Mouse (Mus musculus): ENCODE results near the gene Scube1. TPM values are rescaled to one million over a fixed set of nuclear protein-coding genes. Genes with fewer than 3 reads are reported as not detected.

Scube1 gene
- polyA plus RNA-seq (2017; shearing (Covaris generic)): not detected

DNA sequence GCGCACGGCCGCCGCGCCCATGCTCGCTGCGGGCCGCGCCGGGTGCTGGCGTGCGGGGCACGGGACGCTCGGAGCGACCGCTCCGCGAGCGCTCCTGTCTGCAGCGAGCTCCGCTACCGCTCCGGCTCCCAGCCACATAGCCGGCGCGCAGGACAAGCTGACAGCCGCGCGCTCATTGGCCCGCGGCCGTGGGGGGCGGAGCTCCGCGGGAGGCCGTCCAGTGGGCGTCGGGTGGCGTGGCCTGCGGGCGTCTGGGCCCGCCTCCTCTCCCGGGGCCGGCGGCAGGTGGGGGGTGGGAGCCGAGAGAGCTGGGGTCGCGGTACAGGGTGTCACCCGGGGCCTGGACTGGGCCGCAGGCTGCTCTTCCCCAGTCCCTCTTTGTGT lies at the start of gene Scube1:
Gene Scube1 (minus strand): TSS at position 136 of the 384 bp plus-strand sequence.
- ATAC-seq: no peak

DNA sequence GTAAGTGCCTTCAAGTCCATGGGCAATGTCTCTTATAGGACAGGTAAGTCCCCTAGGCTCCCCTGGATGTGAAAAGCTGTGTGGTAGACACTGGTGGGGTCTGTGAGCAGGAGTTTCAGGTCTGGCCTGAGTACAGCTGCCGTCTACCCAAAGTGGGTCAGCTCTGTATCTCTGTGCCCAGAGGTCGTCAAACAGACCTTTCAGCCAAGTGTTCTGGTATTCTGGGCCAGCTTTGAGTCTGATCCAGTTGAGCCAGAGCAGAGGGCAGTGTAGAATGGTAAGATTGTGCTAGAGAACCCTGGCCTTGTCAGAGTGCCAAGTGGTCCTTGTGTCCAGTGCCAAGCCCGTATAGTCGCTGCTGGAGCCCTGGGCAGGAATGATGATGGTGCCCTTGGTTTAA lies 48.1 kb upstream of the Scube1 start:
- ATAC-seq: no peak

DNA sequence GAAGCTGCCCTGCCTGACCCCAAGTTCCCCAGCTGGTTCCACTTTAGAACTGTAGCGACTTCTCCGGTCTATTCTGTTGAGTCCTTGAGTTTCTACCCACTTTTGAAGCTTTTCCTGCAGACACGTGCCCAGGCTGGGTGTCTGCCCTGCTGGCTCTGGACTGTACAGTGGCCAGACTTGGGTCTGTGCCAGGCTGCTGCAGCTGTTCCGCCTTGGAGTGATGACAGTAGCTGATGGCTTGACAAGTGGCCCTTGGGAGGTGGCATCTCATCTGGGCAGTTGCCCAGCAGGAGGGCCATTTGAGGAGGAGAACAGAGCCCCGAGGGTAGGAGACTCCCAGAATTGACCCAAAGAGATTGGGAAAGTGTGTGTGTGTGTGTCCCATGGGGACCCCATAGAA lies 47.6 kb upstream of the Scube1 start:
- no peak for ATAC-seq

DNA sequence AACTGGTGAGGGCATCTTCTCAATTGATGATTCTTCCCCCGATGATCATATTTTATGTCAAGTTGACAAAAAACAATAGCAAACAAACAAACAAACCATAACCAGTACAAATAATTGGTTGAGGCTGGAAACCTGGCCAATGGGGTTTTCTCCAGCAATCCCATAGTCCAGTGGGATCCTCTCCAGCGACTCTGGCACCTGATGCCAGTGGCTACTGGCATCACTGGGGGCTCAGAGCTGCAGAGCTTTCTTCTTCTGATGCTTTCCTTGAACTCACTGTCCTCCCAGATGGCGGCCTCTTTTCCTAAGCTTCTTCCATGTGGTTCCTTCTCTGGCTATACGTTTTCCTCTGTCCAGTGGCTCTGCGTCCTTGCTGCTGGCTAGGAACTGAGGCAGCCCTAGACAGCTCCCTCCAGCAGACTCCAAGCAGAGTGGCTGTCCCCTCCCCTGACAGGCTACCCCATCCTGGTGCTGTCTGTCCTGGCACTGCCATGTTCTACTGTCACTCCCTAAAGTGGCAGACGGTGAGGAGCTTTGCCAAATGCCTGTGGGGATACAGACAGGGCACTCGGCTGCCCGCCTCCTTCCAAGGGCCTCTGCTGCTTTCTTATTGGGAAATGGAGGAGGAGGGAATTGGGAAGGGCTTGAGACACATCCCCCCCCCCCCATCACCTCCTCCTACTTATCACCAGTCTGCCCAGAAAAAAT lies 46.7 kb upstream of the Scube1 start:
- no peak for ATAC-seq

DNA sequence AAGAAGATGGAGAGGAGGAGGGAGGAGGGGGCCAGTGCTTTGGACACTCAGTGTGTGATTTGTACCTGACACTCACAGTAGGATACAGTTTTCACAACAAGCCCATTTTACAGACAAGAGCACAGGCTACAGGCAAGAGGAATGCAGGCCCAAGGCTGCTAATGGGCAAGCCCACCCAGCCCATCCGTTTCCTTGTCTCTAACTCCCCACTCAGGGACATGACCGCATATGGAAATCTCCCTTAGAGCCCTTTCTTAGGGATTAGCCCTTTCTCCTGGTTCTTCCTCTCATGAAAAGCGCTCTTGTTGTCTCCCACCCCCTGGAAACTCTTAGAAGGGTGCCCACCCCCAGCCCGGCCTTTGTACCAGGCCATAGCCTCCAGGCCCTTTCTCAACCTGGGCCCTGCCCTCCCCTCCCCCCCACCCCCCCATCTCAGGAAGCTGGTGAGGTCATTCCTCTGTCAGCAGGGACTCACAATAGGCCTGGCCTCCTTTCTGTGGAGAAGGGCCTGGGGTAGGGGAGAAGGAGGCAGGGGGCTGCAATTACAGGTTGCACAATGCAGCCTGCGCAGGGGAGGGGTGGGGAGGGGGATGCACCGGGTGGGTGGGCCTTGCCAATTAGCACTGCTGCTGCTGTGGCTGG lies 40.7 kb upstream of the Scube1 start:
- no peak for ATAC-seq

DNA sequence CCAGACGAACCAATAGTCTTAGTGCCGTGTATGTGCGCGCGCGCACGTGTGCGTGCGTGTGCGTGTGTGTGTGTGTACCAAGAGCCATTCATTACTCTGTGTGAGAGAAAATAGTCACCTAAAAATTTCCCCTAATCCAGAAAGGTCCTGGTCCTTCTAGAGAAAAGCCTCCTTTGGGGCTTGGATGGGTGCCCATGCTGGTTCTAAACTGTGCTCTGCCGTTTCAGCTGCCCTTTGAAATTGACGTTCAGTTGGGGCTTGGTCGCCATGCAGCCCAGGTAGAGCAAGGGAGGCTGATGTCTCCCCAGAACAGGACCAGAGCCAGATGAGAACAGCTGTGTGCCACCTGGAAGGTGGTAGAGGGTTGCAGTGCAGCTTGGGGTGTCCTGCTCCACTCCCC lies 36.7 kb upstream of the Scube1 start:
- no peak for ATAC-seq

DNA sequence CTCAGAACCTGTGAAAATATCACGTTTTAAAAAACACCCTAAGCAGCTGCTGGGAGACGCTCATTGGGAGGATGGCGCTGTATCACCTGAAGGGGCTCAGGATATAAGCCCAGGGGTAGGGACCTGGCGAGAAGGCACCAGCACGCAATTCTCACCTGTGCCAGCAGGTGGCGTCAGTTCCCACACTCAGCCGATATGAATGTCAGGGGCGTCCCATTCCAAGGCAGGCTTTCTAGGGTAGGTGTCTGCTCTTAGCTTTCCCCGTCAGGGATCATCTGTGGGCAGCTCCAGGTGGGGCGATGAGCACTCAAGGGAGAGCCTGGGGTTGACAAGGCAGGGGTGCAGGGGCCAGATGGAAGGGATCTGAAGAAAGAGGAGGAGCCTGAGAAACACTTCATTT lies 35.9 kb upstream of the Scube1 start:
- ATAC-seq: no peak

DNA sequence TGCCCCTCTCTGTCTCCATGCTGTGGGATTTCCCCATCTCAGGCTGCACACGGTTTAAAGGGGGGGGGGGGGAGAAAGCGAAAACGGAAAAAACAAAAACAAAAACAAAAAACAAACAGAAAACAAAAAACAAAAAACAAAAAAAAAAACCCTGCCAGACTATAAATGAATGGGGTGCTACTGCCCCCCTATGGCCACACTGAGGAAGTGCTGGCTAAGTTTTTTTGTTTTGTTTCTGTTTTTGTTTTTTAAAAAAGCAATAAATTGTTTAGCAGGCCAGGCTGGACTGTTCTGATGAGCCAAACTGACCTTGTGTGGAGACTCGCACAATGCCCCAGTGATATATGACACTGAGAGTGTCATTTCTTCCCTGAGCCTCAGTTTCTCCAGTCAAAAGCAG lies 34.1 kb upstream of the Scube1 start:
- ATAC-seq: no peak

DNA sequence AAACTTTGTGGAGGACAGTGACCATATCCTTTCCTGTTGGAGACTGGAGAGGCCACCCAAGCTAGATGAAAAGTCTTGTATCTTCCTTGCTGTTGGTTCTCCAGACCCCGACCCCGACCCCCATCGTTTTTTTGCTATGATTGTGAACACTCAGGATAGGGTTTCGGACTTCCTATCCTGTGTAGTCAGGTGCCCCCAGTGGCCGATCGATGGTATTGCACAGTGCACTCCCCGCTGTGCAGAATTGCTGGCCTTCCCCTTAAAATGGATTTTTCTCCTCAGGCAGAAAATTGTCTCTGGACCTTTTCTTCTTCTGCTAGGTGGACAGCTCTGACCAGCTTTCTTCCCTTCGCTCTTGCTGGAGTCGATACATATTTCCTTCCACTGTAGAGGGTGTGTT lies 31.9 kb upstream of the Scube1 start:
- no peak for ATAC-seq

DNA sequence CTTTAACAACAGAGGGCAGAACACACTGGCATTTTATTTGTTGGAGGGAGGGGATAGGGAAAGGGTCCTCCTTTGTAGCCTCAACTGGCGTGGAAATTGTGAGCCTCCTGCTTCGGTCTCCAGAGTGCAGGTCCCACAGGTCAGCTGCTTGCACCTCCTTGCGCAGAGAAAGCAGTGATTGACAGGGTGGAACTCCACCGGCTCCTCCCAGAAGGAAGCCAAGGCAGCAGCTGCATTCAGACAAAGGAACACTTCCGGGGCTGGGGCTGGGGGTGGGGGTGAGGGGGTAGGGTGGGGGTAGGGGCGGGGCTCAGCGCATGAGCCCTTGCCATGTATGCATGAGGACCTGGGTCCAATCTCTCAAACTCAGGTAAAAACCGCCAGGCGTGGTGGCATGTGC lies 24.6 kb upstream of the Scube1 start:
- ATAC-seq: no peak

DNA sequence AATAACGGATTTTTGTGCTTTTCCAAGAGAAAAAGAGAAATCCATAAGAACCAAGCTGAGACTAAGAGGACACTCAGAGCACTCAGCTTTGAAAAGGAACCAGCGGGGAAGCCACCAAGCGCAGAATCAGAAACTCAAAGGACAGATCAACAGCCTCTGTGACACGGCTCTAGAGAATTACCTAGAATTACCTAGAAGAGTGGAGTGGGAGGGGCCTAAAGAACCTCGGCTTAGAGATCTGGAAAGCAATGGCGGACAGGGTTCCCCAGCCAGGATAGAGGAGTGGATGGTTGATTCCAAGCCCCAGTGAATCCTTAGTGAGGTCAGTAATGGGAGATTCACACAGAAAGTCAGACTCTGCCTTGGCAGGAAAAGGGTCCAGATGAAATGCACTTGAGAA lies 24.2 kb upstream of the Scube1 start:
- no peak for ATAC-seq

DNA sequence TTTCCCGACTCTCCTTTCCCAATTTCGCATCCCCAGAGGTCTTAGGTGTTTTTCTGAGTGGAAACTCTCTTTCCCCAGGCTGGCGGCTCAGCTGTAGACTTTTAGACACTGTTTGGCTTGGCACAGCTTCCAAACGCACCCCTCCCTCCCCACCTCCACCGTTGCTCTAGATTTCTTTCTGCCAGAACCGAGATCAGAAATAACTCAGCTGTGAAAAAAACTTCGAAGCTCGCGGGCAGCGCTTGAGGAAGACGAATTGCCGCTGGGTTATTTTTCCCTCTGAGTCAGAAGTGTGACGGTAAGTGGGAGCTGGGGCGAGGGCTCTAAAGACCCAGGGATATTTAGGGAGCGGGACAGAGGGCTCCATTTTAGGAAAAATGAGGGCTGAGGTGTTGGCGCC lies 21.5 kb upstream of the Scube1 start:
- no peak for ATAC-seq

DNA sequence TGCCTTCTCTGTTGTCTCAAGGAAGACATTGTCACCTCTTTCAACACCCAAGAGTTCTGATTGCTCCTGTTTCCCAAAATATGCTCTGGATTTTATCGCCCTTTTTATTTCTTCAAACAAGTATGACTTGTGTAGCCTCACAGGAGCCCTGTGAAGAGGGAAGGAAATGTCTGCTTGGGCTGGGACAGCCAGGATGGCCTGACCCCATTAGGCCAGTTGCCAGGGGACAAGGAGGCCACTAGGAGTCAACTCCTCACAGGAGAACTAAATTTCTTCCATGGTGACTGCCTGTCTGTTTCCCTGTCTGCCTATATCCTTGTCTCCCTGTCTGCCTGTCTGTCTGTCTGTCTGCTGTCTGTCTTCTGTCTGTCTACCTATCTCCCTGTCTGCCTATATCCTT lies 17.2 kb upstream of the Scube1 start:
- ATAC-seq: no peak

DNA sequence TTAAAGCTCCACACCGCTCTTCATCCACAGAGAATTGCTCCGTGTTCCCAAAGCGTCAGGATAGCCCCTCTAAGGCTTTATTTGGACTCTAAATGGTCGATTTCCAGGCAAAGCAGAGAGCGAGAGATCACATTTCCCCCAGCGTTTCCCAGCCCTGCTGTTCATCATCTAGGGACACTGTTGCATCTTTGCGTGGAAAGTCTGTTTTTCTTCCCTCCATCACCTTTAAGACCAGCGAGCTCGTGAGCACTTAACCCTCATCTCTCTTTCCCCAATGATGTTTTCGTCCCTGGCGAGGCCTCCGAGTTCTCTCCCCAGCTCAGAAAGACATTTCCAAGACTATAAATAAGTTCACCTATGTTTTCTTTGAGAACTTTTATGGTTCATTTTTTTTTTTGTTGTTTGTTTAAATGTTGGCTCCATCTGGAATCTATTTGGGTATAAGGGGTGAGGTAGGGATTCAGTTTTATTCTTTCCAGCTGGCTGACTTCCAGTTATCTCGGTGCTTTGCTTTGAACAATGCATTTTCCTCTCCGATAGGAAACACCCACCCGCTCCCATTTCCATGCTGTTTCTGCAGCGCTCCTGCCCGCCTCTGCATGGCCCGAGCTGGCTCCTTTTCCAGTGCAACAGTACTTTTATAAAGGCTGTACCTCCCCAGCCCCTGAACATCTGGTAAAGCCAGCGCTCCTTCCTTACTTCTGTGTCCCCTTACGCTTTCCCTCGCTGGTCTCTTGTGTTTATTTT lies 16.0 kb upstream of the Scube1 start:
- no peak for ATAC-seq

DNA sequence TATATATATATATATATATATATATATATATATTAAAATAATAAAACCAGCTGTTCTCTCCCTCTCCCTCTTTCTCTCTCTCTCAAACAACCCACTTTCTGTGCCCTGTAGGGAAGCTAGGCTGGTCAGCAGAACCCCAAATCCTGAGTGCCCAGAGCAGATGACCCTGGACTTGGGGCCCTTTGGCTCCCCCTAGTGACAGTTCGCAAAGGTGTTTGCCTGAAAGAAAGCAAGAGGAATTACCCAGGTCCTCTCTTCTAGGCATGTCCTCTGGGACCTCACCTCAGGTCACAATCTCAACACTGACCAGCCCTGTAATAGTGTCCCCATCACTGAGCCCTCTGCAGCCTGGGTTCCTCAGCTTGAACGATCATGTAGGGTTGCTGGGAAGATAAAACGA lies 2.8 kb upstream of the Scube1 start:
- ATAC-seq: no peak

DNA sequence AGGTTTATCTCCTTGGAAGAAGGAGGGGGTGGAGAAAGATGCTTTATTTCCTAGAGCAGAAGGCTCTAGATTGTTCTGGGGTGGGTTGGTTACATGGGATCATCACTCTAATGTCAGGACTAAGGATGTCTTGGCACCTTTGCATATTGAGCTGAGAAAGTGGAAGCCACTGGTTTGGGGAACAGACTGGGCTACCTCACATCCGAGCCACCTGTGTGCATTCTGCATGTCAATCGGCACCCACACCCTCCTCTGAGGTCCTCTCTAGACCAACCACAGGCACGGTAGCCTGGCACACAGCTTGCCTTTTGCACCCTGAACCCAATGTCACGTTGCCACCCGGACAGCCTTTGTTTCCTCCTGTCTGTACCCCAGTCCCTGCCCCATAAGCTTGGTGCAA lies 1.9 kb upstream of the Scube1 start:
- ATAC-seq: no peak

DNA sequence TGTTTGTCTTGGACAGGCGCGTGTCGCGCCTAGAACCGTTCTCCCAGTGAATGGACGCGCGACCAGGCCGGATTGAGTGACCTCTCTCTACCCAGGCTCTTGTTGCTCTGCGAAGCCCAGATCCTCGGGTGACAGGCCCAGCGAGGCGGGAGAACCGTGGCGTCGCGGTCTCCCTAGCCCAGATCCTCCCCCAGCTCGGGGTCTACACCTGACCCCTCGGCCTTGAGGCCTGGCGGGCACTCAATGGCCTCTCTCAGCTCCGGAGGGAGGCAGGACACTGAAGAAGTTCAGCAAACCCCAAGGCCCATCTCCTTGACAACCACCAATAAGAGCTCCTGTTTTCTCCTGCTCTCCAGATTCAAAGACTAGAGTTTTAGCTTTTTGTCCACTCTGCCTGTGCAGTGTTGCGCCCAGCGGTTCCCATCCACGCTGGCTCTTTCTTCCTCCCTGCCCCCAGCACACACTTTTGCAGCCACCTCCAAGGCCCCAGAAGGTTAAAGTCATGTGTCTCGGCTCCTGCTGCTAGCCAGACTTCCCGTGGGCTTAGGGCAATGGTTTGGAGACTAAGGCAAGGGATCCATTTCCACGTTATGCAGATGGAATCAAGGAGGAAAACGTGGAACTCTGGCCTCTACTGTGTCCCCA lies 857 bp upstream of the Scube1 start:
- no peak for ATAC-seq

DNA sequence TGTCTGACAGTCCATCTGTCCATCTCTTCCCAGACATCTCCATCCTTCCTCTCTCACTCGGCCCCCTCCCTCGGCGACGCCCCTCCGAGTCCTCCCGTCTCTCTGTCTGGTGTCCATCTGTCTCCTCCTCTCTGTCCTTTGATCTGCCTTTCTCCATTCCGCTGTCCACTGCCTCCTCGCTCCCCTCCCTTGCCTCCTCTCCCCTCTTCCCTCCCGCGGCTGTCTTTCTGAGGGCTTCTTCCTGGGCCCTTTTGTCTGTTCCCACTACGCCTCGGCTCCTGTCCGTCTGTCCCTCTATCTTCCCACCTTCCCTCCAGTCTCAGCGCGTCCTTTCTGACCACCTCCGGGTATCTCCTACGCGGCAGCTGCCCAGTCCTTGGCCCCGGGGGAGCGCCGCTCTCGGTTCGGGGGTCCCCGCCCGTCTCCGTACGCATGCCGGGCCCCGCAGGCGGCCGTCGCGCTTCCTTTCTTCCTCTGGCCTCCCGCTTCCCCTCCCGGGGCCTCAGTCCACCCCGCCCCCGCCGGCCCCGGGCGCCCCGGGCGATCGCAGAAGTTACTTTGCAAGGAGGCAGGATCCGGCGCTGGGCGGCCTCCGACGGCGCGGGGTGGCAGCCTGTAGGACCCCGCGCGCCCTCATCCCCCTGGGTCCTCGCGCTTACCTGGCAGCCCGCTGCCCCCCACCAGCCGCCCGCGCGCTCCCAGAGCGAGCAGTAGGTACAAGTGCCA lies 498 bp downstream of the Scube1 start:
- ATAC-seq: no peak

DNA sequence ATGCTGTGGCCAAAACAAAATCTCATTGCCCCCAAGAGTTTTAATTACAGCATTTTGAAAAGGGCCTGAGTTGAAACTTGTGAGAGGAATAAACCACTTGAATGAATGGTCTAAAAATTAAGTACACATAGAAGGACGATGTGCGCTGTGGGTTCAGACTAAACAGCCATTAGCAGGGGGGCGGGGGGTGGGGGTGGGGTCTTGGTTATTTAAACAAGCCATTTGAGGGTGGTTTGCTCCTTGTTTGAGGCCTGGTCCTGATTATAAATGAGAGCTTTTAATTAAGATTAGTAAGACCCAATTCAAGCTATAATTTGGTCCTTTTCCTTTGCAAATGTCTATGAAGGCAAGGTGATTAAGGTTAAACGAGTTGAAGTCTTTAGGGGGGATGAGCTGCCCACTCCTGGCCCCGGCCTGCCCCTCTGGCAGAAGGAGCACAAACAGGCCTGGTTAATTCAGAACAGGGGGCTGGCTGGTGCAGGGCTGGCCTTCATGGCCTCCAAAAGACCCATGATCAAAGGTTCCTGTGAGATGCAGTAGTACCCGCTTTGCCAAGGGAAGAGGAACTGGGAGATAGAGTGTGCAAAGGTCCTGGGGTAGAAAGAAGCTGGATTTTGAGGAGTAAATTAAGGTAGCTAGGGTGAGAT lies 9.1 kb downstream of the Scube1 start:
- no peak for ATAC-seq

DNA sequence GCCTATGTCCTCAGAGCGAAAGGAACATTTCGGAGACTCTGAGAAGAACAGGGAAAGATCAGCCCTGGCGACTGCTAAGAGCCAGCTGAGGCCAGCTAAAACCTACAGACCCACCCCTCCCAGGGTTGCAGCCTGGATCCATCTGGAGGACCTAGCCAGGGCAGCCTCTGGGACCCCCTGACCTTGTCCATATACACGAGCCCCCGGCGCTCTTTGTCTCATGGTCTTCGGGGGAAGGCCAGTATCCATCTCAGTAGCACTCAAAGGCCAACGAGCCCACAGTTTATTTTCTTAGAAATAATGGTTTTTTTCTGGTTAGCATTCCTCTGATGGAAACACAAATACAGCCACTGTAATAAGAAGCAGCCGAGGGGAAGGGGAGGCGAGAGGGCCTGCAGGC lies 12.0 kb downstream of the Scube1 start:
- ATAC-seq: no peak

DNA sequence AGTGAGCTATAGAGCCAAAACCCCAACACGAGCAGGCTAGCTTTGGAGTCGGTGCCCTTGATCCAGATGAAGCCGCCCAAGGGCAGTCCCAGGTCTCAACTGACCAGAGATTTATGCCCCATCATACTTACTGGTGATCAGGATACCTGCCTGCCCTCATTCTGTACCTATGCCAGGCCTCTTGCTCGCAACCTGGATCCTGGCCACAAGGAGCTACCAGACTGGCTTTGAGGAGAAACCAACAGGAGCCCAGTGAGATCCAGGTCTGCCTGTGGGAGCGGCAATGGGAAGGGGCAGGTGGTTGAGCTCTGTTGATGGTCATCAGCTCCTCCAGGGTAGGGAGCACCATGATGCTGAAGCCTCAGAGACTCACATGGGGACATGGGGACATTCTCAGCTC lies 12.5 kb downstream of the Scube1 start:
- no peak for ATAC-seq
